Mouse (Mus musculus): ENCODE data around the gene Sod1. TPM values are rescaled to one million over a fixed set of nuclear protein-coding genes. Genes with fewer than 3 reads are reported as not detected.

Sod1 gene
- 87.1 and 109 TPM in 2 replicates for polyA plus RNA-seq (2012)

- Histone ChIP-seq H3K27me3 (ENCODE audit: control insufficient read depth) (no peaks in the 10 kb centered on the region), H3K9me3 (ENCODE audit: control insufficient read depth, low read length) (no peaks in the 10 kb centered on the region), H3K4me1 (ENCODE audit: control insufficient read depth) (peaks cover 60% of the 10 kb centered on the region), H3K4me3 (replicated peaks) (peak within 1 kb of the TSS; percentile 96), H3K36me3 (ENCODE audit: control insufficient read depth) (peaks cover 31% of the 10 kb centered on the region)
- no peak for TF ChIP-seq GATA1 (IDR thresholded peaks at IDR 0.05; ENCODE audit: low read length)
- TF ChIP-seq TAL1 (IDR thresholded peaks at IDR 0.05; ENCODE audit: low read length), result no peak
These were observed at the start of gene Sod1 for GRCm38 (mm10) chr16:90220026-90220891. Gene Sod1 (plus strand): TSS chr16:90220754.

GRCm38 (mm10) chr16:90171416-90171815, 49.1 kb upstream of the Sod1 start:
- Histone ChIP-seq H3K36me3 (ENCODE audit: control insufficient read depth) (no peaks in the 10 kb centered on the region), H3K4me1 (ENCODE audit: control insufficient read depth) (no peaks in the 10 kb centered on the region), H3K4me3 (replicated peaks) (no peak overlapping the region), H3K9me3 (ENCODE audit: control insufficient read depth, low read length) (no peaks in the 10 kb centered on the region), H3K27me3 (ENCODE audit: control insufficient read depth) (no peaks in the 10 kb centered on the region)
- TF ChIP-seq TAL1 (IDR thresholded peaks at IDR 0.05; ENCODE audit: low read length) (no peak), GATA1 (IDR thresholded peaks at IDR 0.05; ENCODE audit: low read length) (no peak)

GRCm38 (mm10) chr16:90176472-90176871, 44.1 kb upstream of the Sod1 start:
- no peaks in the 10 kb centered on the region for H3K27me3 ChIP-seq (ENCODE audit: control insufficient read depth)
- no peak overlapping the region for H3K4me3 ChIP-seq (replicated peaks)
- no peaks in the 10 kb centered on the region for H3K36me3 ChIP-seq (ENCODE audit: control insufficient read depth)
- TF ChIP-seq GATA1 (IDR thresholded peaks at IDR 0.05; ENCODE audit: low read length), result no peak
- no peak for TF ChIP-seq TAL1 (IDR thresholded peaks at IDR 0.05; ENCODE audit: low read length)
- H3K9me3 ChIP-seq (ENCODE audit: control insufficient read depth, low read length), result no peaks in the 10 kb centered on the region
- H3K4me1 ChIP-seq (ENCODE audit: control insufficient read depth), result peaks cover 4% of the 10 kb centered on the region

GRCm38 (mm10) chr16:90177425-90177824, 43.1 kb upstream of the Sod1 start:
- TF ChIP-seq TAL1 (IDR thresholded peaks at IDR 0.05; ENCODE audit: low read length) (no peak), GATA1 (IDR thresholded peaks at IDR 0.05; ENCODE audit: low read length) (no peak)
- Histone ChIP-seq H3K4me1 (ENCODE audit: control insufficient read depth) (peaks cover 4% of the 10 kb centered on the region), H3K9me3 (ENCODE audit: control insufficient read depth, low read length) (no peaks in the 10 kb centered on the region), H3K36me3 (ENCODE audit: control insufficient read depth) (no peaks in the 10 kb centered on the region), H3K27me3 (ENCODE audit: control insufficient read depth) (no peaks in the 10 kb centered on the region), H3K4me3 (replicated peaks) (no peak overlapping the region)

GRCm38 (mm10) chr16:90178404-90178803, 42.1 kb upstream of the Sod1 start:
- no peaks in the 10 kb centered on the region for H3K9me3 ChIP-seq (ENCODE audit: control insufficient read depth, low read length)
- no peaks in the 10 kb centered on the region for H3K36me3 ChIP-seq (ENCODE audit: control insufficient read depth)
- no peak for TF ChIP-seq TAL1 (IDR thresholded peaks at IDR 0.05; ENCODE audit: low read length)
- no peak for TF ChIP-seq GATA1 (IDR thresholded peaks at IDR 0.05; ENCODE audit: low read length)
- no peaks in the 10 kb centered on the region for H3K27me3 ChIP-seq (ENCODE audit: control insufficient read depth)
- peaks cover 4% of the 10 kb centered on the region for H3K4me1 ChIP-seq (ENCODE audit: control insufficient read depth)
- no peak overlapping the region for H3K4me3 ChIP-seq (replicated peaks)

GRCm38 (mm10) chr16:90179892-90180291, 40.7 kb upstream of the Sod1 start:
- Histone ChIP-seq H3K36me3 (ENCODE audit: control insufficient read depth) (no peaks in the 10 kb centered on the region), H3K9me3 (ENCODE audit: control insufficient read depth, low read length) (no peaks in the 10 kb centered on the region), H3K27me3 (ENCODE audit: control insufficient read depth) (no peaks in the 10 kb centered on the region), H3K4me3 (replicated peaks) (no peak overlapping the region), H3K4me1 (ENCODE audit: control insufficient read depth) (peaks cover 11% of the 10 kb centered on the region)
- no peak for TF ChIP-seq GATA1 (IDR thresholded peaks at IDR 0.05; ENCODE audit: low read length)
- TF ChIP-seq TAL1 (IDR thresholded peaks at IDR 0.05; ENCODE audit: low read length), result no peak

- H3K36me3 ChIP-seq (ENCODE audit: control insufficient read depth), result no peaks in the 10 kb centered on the region
- no peak overlapping the region for H3K4me3 ChIP-seq (replicated peaks)
- TF ChIP-seq GATA1 (IDR thresholded peaks at IDR 0.05; ENCODE audit: low read length) (no peak), TAL1 (IDR thresholded peaks at IDR 0.05; ENCODE audit: low read length) (no peak)
- H3K27me3 ChIP-seq (ENCODE audit: control insufficient read depth), result no peaks in the 10 kb centered on the region
- no peaks in the 10 kb centered on the region for H3K9me3 ChIP-seq (ENCODE audit: control insufficient read depth, low read length)
- H3K4me1 ChIP-seq (ENCODE audit: control insufficient read depth), result peaks cover 11% of the 10 kb centered on the region
These were observed 39.6 kb upstream of the Sod1 start for GRCm38 (mm10) chr16:90180975-90181374.

GRCm38 (mm10) chr16:90181673-90182072, 38.9 kb upstream of the Sod1 start:
- H3K36me3 ChIP-seq (ENCODE audit: control insufficient read depth), result no peaks in the 10 kb centered on the region
- H3K27me3 ChIP-seq (ENCODE audit: control insufficient read depth), result no peaks in the 10 kb centered on the region
- H3K4me1 ChIP-seq (ENCODE audit: control insufficient read depth), result peaks cover 12% of the 10 kb centered on the region
- no peaks in the 10 kb centered on the region for H3K9me3 ChIP-seq (ENCODE audit: control insufficient read depth, low read length)
- no peak for TF ChIP-seq GATA1 (IDR thresholded peaks at IDR 0.05; ENCODE audit: low read length)
- no peak overlapping the region for H3K4me3 ChIP-seq (replicated peaks)

- Histone ChIP-seq H3K4me3 (replicated peaks) (no peak overlapping the region), H3K4me1 (ENCODE audit: control insufficient read depth) (peaks cover 23% of the 10 kb centered on the region), H3K9me3 (ENCODE audit: control insufficient read depth, low read length) (no peaks in the 10 kb centered on the region), H3K27me3 (ENCODE audit: control insufficient read depth) (no peaks in the 10 kb centered on the region), H3K36me3 (ENCODE audit: control insufficient read depth) (no peaks in the 10 kb centered on the region)
- TF ChIP-seq TAL1 (IDR thresholded peaks at IDR 0.05; ENCODE audit: low read length), result no peak
- TF ChIP-seq GATA1 (IDR thresholded peaks at IDR 0.05; ENCODE audit: low read length), result no peak
These were observed 36.4 kb upstream of the Sod1 start for GRCm38 (mm10) chr16:90184135-90184534.
